Mouse (Mus musculus) embryonic fibroblast, embryonic 13.5 days (primary cell): ENCODE measurements around the gene Xylt1.

ENCODE experiments used
- CTCF ChIP-seq: IDR thresholded peaks from 2 replicates; pipeline ENCODE4 v1.5.1; 2011; ENCODE audit warnings: mild to moderate bottlenecking, control low read depth, low read length, moderate library complexity, borderline replicate concordance; ENCODE audit not compliant: insufficient read depth
- POLR2A ChIP-seq: IDR thresholded peaks from 2 replicates; pipeline ENCODE4 v1.6.1; 2011; ENCODE audit warnings: low read depth, mild to moderate bottlenecking, control low read depth, low read length, moderate library complexity

GRCm38 (mm10) chr7:117435730-117436441 is 55.1 kb downstream of the Xylt1 start:
- no peak for TF ChIP-seq POLR2A
- no peak for TF ChIP-seq CTCF
